Mouse (Mus musculus): ENCODE measurements at regions not wholly inside any gene's neighbourhood (a gene's known extent, or its start where the extent isn't known, plus 50 kb on each side); places are given as distances from the start of the nearest gene placed in this dataset.

DNA sequence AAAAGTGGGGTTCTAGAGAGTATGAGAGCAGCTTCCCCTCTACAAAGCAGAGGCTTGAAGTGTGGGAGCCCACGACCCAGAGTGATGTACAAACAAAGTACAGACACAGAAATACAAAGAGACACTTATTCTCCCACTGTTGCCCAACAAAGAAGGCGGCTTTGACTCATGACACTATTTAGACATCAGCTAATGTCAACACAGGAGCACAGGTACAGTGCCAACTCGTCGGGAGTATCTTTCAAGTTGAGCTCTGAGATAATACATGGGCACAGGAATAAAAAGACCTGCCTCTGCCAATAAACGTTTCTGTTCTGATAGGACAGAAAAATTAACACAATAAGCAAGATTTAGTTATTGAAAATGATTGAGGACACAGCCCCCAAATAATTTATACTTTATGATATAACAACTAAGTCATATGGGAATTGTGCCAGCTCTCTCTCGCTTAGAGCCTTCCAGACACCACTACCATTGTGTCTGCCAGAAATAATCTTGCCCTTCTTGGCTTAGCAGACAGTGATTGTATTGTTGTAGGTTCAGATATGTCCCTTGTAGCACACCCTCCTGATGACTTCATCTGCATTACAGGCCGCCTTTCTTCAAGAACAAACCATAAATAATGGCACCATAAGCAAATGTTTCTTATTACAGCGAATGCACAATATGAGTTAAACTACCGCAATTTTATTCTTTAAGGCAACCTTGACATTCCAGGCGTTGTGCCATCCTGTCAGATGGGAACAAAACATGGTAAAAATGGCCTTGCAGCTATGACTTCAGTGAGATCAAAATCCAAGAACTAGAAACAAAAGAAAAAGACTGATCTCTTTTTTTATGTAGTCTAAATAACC is 561.1 kb downstream of the Adgrl2 start:
- TF ChIP-seq EP300 (IDR thresholded peaks at IDR 0.05; ENCODE audit: low read depth) (no peak), CTCF (IDR thresholded peaks at IDR 0.05; ENCODE audit: low read depth) (no peak)
- Histone ChIP-seq H3K4me2 (ENCODE audit: low read depth, low read length) (no peak overlapping the region), H3K27me3 (ENCODE audit: control insufficient read depth, insufficient read depth, low read length) (peaks cover 86% of the 10 kb centered on the region)

DNA sequence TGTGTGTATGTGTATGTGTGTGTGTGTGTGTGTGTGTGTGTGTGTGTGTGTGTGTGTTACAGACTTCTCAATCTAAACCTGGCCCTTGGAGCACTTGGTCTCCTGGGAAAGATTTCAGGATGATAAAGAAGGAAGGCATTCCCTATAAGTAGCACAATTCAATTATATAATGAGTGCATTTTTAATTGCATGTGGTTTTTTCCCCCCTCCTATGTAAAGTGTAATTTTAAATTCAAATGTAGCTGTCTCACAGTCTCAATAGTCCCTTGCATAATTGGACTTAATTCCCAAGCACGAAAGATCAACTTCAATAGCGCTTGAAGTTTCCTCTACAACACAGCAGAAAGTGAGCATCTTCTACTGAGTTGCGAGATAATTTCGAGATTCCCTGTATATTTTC is 566.3 kb downstream of the Adgrl2 start:
- H3K4me1 ChIP-seq (ENCODE audit: control insufficient read depth, insufficient read depth) = no peaks in the 10 kb centered on the region
- TF ChIP-seq EP300 (IDR thresholded peaks at IDR 0.05; ENCODE audit: low read depth) (no peak), CTCF (IDR thresholded peaks at IDR 0.05; ENCODE audit: low read depth) (no peak)
- 90% methylated on average over 4 of the region's 4 CpGs for WGBS
- no peak overlapping the region for H3K4me3 ChIP-seq (ENCODE audit: low read depth, low read length)
- H3K36me3 ChIP-seq (replicated peaks; ENCODE audit: control insufficient read depth, insufficient read depth, low read length) = no peaks in the 10 kb centered on the region
- H3K27me3 ChIP-seq (ENCODE audit: control insufficient read depth, insufficient read depth, low read length) = peaks cover 90% of the 10 kb centered on the region
- ATAC-seq (ENCODE audit: insufficient read depth, low read depth) (no peak), DNase-seq (ENCODE audit: low spot score) (no peak)
- H3K27ac ChIP-seq (ENCODE audit: low read depth) = no peak overlapping the region
- H3K9me3 ChIP-seq (replicated peaks; ENCODE audit: control insufficient read depth, low read length) = no peaks in the 10 kb centered on the region
- no peak overlapping the region for H3K9ac ChIP-seq (replicated peaks; ENCODE audit: low read depth, low read length)
- no peak overlapping the region for H3K4me2 ChIP-seq (ENCODE audit: low read depth, low read length)

More for the DNA sequence above, 561.1 kb downstream of the Adgrl2 start:
- no peaks in the 10 kb centered on the region for H3K36me3 ChIP-seq (replicated peaks; ENCODE audit: control insufficient read depth, insufficient read depth, low read length)
- H3K9me3 ChIP-seq (replicated peaks; ENCODE audit: control insufficient read depth, low read length) = no peaks in the 10 kb centered on the region
- ATAC-seq (ENCODE audit: insufficient read depth, low read depth) = no peak
- no peak overlapping the region for H3K9ac ChIP-seq (replicated peaks; ENCODE audit: low read depth, low read length)
- no peak overlapping the region for H3K4me3 ChIP-seq (ENCODE audit: low read depth, low read length)
- no peaks in the 10 kb centered on the region for H3K4me1 ChIP-seq (ENCODE audit: control insufficient read depth, insufficient read depth)
- WGBS = 48% methylated on average over 10 of the region's 10 CpGs
- H3K27ac ChIP-seq (ENCODE audit: low read depth) = no peak overlapping the region
- DNase-seq (ENCODE audit: low spot score) = no peak

DNA sequence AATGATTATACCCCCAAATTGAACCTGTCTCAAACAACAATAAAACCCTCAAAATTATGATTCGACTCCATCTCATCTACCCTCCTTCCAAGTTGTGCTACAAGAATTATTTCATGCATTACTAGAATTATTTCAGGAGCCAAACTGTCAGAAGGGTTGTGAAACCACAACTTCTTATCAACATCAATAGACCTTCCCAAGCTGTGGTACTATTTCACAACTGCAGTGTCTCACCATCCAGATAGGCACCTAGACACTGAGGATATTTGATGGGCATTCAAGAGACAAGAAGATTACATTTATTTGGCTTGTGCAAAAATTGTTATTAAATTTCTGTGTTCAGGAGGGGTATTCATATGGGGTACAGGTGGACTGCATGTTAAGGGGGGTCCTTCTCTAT is 567.0 kb downstream of the Adgrl2 start:
- Histone ChIP-seq H3K9ac (replicated peaks; ENCODE audit: low read depth, low read length) (no peak overlapping the region), H3K4me3 (ENCODE audit: low read depth, low read length) (no peak overlapping the region), H3K9me3 (replicated peaks; ENCODE audit: control insufficient read depth, low read length) (no peaks in the 10 kb centered on the region), H3K4me2 (ENCODE audit: low read depth, low read length) (no peak overlapping the region), H3K27me3 (ENCODE audit: control insufficient read depth, insufficient read depth, low read length) (peaks cover 89% of the 10 kb centered on the region), H3K27ac (ENCODE audit: low read depth) (no peak overlapping the region), H3K4me1 (ENCODE audit: control insufficient read depth, insufficient read depth) (no peaks in the 10 kb centered on the region), H3K36me3 (replicated peaks; ENCODE audit: control insufficient read depth, insufficient read depth, low read length) (no peaks in the 10 kb centered on the region)
- DNase-seq (ENCODE audit: low spot score) = no peak
- WGBS = 80% methylated on average over 1 of the region's 1 CpGs
- TF ChIP-seq EP300 (IDR thresholded peaks at IDR 0.05; ENCODE audit: low read depth) (no peak), CTCF (IDR thresholded peaks at IDR 0.05; ENCODE audit: low read depth) (no peak)
- no peak for ATAC-seq (ENCODE audit: insufficient read depth, low read depth)

DNA sequence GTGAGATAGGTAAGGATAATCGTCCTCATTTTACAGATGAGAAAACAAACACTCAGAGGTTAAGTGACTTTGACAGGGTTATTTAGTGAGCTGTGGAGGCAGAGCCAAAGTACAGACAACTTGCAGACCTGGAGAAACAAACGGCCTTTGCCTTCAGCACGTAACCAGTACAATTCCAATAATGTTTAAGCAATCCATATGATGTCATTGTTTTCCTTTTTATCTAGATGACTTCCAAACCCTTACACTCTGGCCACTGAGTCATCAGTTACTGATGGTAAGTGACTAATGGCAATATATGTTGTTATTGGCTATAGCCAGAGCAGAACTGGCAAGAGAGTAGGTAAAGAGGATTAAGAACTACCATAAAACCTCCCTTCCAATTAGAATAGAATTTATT is 567.6 kb downstream of the Adgrl2 start:
- Histone ChIP-seq H3K4me2 (ENCODE audit: low read depth, low read length) (no peak overlapping the region), H3K27ac (ENCODE audit: low read depth) (no peak overlapping the region), H3K27me3 (ENCODE audit: control insufficient read depth, insufficient read depth, low read length) (peaks cover 88% of the 10 kb centered on the region), H3K9me3 (replicated peaks; ENCODE audit: control insufficient read depth, low read length) (no peaks in the 10 kb centered on the region), H3K4me3 (ENCODE audit: low read depth, low read length) (no peak overlapping the region), H3K36me3 (replicated peaks; ENCODE audit: control insufficient read depth, insufficient read depth, low read length) (no peaks in the 10 kb centered on the region), H3K9ac (replicated peaks; ENCODE audit: low read depth, low read length) (no peak overlapping the region), H3K4me1 (ENCODE audit: control insufficient read depth, insufficient read depth) (no peaks in the 10 kb centered on the region)
- DNase-seq (ENCODE audit: low spot score) (no peak), ATAC-seq (ENCODE audit: insufficient read depth, low read depth) (no peak)
- 45% methylated on average over 3 of the region's 3 CpGs for WGBS
- TF ChIP-seq CTCF (IDR thresholded peaks at IDR 0.05; ENCODE audit: low read depth) (no peak), EP300 (IDR thresholded peaks at IDR 0.05; ENCODE audit: low read depth) (no peak)

DNA sequence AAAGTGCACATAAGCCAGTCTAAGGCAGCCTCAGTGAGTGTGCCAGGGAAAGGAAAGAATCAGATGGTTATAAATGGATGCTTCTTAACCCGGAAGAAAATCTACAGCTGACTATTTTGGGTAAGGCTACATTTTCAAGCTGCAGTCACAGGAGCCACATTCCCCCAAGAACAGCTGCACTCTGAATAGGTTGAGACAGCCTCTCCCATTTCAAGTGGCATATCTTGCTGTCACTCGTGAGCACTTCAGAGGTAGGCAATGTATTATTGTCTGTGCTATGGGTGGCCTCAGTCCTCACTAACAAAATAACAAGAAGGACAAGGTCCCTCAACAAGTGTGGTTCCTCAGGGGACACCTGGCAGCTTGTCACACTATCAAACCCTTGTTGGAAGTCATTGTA is 568.1 kb downstream of the Adgrl2 start:
- 37% methylated on average over 2 of the region's 2 CpGs for WGBS
- Histone ChIP-seq H3K4me3 (ENCODE audit: low read depth, low read length) (no peak overlapping the region), H3K36me3 (replicated peaks; ENCODE audit: control insufficient read depth, insufficient read depth, low read length) (no peaks in the 10 kb centered on the region), H3K27me3 (ENCODE audit: control insufficient read depth, insufficient read depth, low read length) (peaks cover 84% of the 10 kb centered on the region), H3K4me2 (ENCODE audit: low read depth, low read length) (no peak overlapping the region), H3K9me3 (replicated peaks; ENCODE audit: control insufficient read depth, low read length) (no peaks in the 10 kb centered on the region), H3K9ac (replicated peaks; ENCODE audit: low read depth, low read length) (no peak overlapping the region), H3K27ac (ENCODE audit: low read depth) (no peak overlapping the region), H3K4me1 (ENCODE audit: control insufficient read depth, insufficient read depth) (no peaks in the 10 kb centered on the region)
- TF ChIP-seq CTCF (IDR thresholded peaks at IDR 0.05; ENCODE audit: low read depth) (no peak), EP300 (IDR thresholded peaks at IDR 0.05; ENCODE audit: low read depth) (no peak)
- no peak for ATAC-seq (ENCODE audit: insufficient read depth, low read depth)
- no peak for DNase-seq (ENCODE audit: low spot score)

GRCm38 (mm10) chr3:148420303-148420702 is 570.1 kb downstream of the Adgrl2 start:
- DNase-seq (ENCODE audit: low spot score) (no peak), ATAC-seq (ENCODE audit: insufficient read depth, low read depth) (no peak)
- no peaks in the 10 kb centered on the region for H3K36me3 ChIP-seq (replicated peaks; ENCODE audit: control insufficient read depth, insufficient read depth, low read length)
- H3K27me3 ChIP-seq (ENCODE audit: control insufficient read depth, insufficient read depth, low read length) = peaks cover 81% of the 10 kb centered on the region
- H3K4me3 ChIP-seq (ENCODE audit: low read depth, low read length) = no peak overlapping the region
- no peak overlapping the region for H3K27ac ChIP-seq (ENCODE audit: low read depth)
- no peak overlapping the region for H3K9ac ChIP-seq (replicated peaks; ENCODE audit: low read depth, low read length)
- WGBS = 86% methylated on average over 5 of the region's 5 CpGs
- no peaks in the 10 kb centered on the region for H3K4me1 ChIP-seq (ENCODE audit: control insufficient read depth, insufficient read depth)
- no peak overlapping the region for H3K4me2 ChIP-seq (ENCODE audit: low read depth, low read length)
- TF ChIP-seq EP300 (IDR thresholded peaks at IDR 0.05; ENCODE audit: low read depth) (no peak), CTCF (IDR thresholded peaks at IDR 0.05; ENCODE audit: low read depth) (no peak)
- no peaks in the 10 kb centered on the region for H3K9me3 ChIP-seq (replicated peaks; ENCODE audit: control insufficient read depth, low read length)

All from heart, postnatal 0 days (tissue).